Mouse (Mus musculus) ES-E14 (cell line): ENCODE data around the gene Xkr8. TPM values are rescaled to one million over a fixed set of nuclear protein-coding genes. Genes with fewer than 3 reads are reported as not detected.

Experiments used
- DNase-seq: peaks from one replicate; pipeline ENCODE4 v3.0.0-alpha.2; 2013; ENCODE audit warnings: low read depth, low spot score
- H3K27ac ChIP-seq: 2 replicates; pipeline ENCODE4 v1.5.1; 2012; ENCODE audit warnings: low read depth, mild to moderate bottlenecking, low read length, moderate library complexity, mixed read lengths; ENCODE audit not compliant: poor library complexity, insufficient read depth, severe bottlenecking
- H3K36me3 ChIP-seq: 2 replicates; pipeline ENCODE4 v1.6.1; 2012; ENCODE audit warnings: mild to moderate bottlenecking, low read length, moderate library complexity, mixed read lengths; ENCODE audit not compliant: control insufficient read depth, poor library complexity, insufficient read depth, severe bottlenecking
- H3K4me1 ChIP-seq, 2 experiments: fragments of 150-350 bp in 1 of 2; sonication (generic) in 1 of 2; 2 replicates each; pipeline ENCODE4 v1.6.1; 2012; ENCODE audit warnings: low read length in 2 of 2, mild to moderate bottlenecking in 1 of 2, mixed read lengths in 1 of 2; ENCODE audit not compliant: control insufficient read depth in 2 of 2, insufficient read depth in 2 of 2, poor library complexity in 1 of 2
- H3K4me3 ChIP-seq, 2 experiments: fragments of 150-350 bp in 1 of 2; sonication (generic) in 1 of 2; 2 replicates each; pipeline ENCODE4 v1.5.1; 2012; ENCODE audit warnings: low read length in 2 of 2, low read depth in 1 of 2, mild to moderate bottlenecking in 1 of 2, mixed read lengths in 1 of 2; ENCODE audit not compliant: insufficient read depth in 1 of 2, poor library complexity in 1 of 2, severe bottlenecking in 1 of 2
- H3K9ac ChIP-seq: 2 replicates; pipeline ENCODE4 v1.6.1; 2012; ENCODE audit warnings: low read depth, mild to moderate bottlenecking, low read length, mixed read lengths; ENCODE audit not compliant: poor library complexity, insufficient read depth, severe bottlenecking
- H3K9me3 ChIP-seq: fragments of 150-350 bp; sonication (generic); 2 replicates; pipeline ENCODE4 v1.6.1; 2012; ENCODE audit warnings: low read depth, mild to moderate bottlenecking, low read length; ENCODE audit not compliant: control insufficient read depth, insufficient read depth
- CHD2 ChIP-seq: IDR thresholded peaks from 2 replicates; pipeline ENCODE4 v1.6.1; 2014; ENCODE audit warnings: mild to moderate bottlenecking, low read depth, low read length, inconsistent platforms
- HCFC1 ChIP-seq: IDR thresholded peaks from 2 replicates; pipeline ENCODE4 v1.6.1; 2012; ENCODE audit warnings: low read length, inconsistent platforms, borderline replicate concordance; ENCODE audit not compliant: insufficient read depth
- MAFK ChIP-seq: IDR thresholded peaks from 2 replicates; pipeline ENCODE4 v1.6.1; 2014; ENCODE audit warnings: mild to moderate bottlenecking, low read depth, low read length, inconsistent platforms; ENCODE audit not compliant: insufficient read depth
- ZC3H11A ChIP-seq: IDR thresholded peaks from 2 replicates; pipeline ENCODE4 v1.6.1; 2012; ENCODE audit warnings: low read depth, mild to moderate bottlenecking, inconsistent platforms, low read length, borderline replicate concordance
- ZNF384 ChIP-seq: IDR thresholded peaks from 2 replicates; pipeline ENCODE4 v1.6.1; 2012; ENCODE audit warnings: low read depth, low read length, inconsistent platforms
- in situ Hi-C, 2 experiments: fragments of 600-800 bp; cut with MboI; formaldehyde crosslinking; loops; one replicate each; pipeline ENCODE4 v1.15.1; 2025; ENCODE audit warnings: low sequenced_read_pairs in 2 of 2, inconsistent platforms in 1 of 2; ENCODE audit not compliant: unreplicated experiment in 2 of 2
- total RNA-seq: library from RNA; depleted of rRNA; stranded (reverse); fragments of 300-350 nt; gene quantifications from 2 replicates; pipeline ENCODE4 v1.2.3, GENCODE M21; 2012

The Xkr8 gene
- total RNA-seq, 1 experiment, result 9.6 TPM

GRCm38 (mm10) chr4:132713181-132713580 is 19.2 kb downstream of the Xkr8 start:
- TF ChIP-seq CHD2 (no peak), MAFK (no peak), HCFC1 (no peak), ZNF384 (no peak), ZC3H11A (no peak)
- no peak for DNase-seq
- no peaks in the 10 kb centered on the region for H3K4me1 ChIP-seq
- H3K4me3 ChIP-seq, result no peak overlapping the region
- no peaks in the 10 kb centered on the region for H3K9me3 ChIP-seq
- no peak overlapping the region for H3K9ac ChIP-seq
- H3K36me3 ChIP-seq, result peaks cover 37% of the 10 kb centered on the region
- no peak overlapping the region for H3K27ac ChIP-seq
- in situ Hi-C loops, result no loop called here

DNA sequence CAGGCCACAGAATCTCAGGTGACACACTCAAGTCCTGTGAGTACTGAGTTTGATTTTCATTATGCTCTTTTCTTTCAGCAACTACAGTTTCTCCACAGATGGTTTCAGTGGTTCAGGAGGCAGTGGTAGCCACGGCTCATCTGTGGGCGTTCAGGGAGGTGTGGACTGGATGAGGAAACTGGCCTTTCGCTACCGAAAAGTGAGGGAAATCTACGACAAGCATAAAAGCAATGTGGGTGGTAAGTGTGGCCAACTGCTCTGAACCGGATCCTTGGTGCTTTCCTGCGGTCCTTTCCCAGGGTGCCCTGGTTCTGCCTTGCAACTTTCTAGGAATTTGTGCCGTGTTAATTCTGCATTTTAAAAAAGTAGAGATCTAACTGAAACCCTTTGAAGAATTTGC is 25.5 kb downstream of the Xkr8 start:
- Histone ChIP-seq H3K9me3 (no peaks in the 10 kb centered on the region), H3K9ac (no peak overlapping the region), H3K4me1 (no peaks in the 10 kb centered on the region), H3K36me3 (peaks cover 40% of the 10 kb centered on the region), H3K27ac (no peak overlapping the region), H3K4me3 (no peak overlapping the region)
- in situ Hi-C loops, result no loop called here
- no peak for TF ChIP-seq HCFC1
- TF ChIP-seq ZC3H11A, result no peak
- TF ChIP-seq ZNF384, result no peak
- TF ChIP-seq CHD2, result no peak
- TF ChIP-seq MAFK, result no peak
- DNase-seq, result no peak

- Histone ChIP-seq H3K9ac (no peak overlapping the region), H3K27ac (no peak overlapping the region), H3K36me3 (peaks cover 19% of the 10 kb centered on the region), H3K9me3 (no peaks in the 10 kb centered on the region), H3K4me3 (no peak overlapping the region), H3K4me1 (no peaks in the 10 kb centered on the region)
- no peak for DNase-seq
- TF ChIP-seq HCFC1, result no peak
- TF ChIP-seq ZNF384, result no peak
- no peak for TF ChIP-seq MAFK
- no peak for TF ChIP-seq CHD2
- no peak for TF ChIP-seq ZC3H11A
- in situ Hi-C loops, result no loop called here
Measured at GRCm38 (mm10) chr4:132702076-132702475, 30.3 kb downstream of the Xkr8 start.

GRCm38 (mm10) chr4:132693366-132693765 is 39.0 kb downstream of the Xkr8 start:
- Histone ChIP-seq H3K9me3 (no peaks in the 10 kb centered on the region), H3K27ac (no peak overlapping the region), H3K4me1 (no peaks in the 10 kb centered on the region), H3K4me3 (no peak overlapping the region), H3K36me3 (peaks cover 15% of the 10 kb centered on the region), H3K9ac (no peak overlapping the region)
- DNase-seq, result no peak
- in situ Hi-C loops, result no loop called here
- TF ChIP-seq ZC3H11A (no peak), HCFC1 (no peak), CHD2 (no peak), ZNF384 (no peak), MAFK (no peak)

GRCm38 (mm10) chr4:132689634-132690033 is 42.7 kb downstream of the Xkr8 start:
- Histone ChIP-seq H3K36me3 (peaks cover 16% of the 10 kb centered on the region), H3K4me1 (no peaks in the 10 kb centered on the region), H3K9ac (no peak overlapping the region), H3K9me3 (no peaks in the 10 kb centered on the region), H3K4me3 (no peak overlapping the region), H3K27ac (no peak overlapping the region)
- DNase-seq, result no peak
- TF ChIP-seq CHD2 (no peak), ZNF384 (no peak), ZC3H11A (no peak), MAFK (no peak), HCFC1 (no peak)
- in situ Hi-C loops, result no loop called here
